Mouse (Mus musculus) right cerebral cortex, postnatal 14 days (tissue): ENCODE results near the gene Il20rb.

Source experiments
- DNase-seq: peaks from one replicate; pipeline ENCODE4 v3.0.0; 2022

Gene Il20rb

DNA sequence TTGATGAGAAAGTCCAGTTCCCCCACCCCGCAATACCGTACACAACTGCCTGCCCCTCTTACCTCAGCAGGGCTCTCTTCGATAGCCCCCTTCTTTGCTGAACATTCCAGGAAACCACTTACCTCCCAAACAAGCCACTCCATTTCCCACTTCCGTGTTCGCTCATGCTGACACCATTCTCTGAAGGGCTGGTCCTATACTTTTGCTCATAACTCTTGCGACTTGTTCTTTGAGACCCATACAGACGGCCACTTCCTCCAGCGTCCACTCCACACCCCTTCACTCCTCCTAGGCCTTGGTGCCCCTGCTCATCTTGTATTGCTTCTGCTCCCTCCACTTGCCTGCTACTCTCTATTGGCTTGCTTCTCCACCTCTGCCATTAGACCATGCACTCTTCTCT is 67.5 kb downstream of the Il20rb start:
- DNase-seq: no peak

DNA sequence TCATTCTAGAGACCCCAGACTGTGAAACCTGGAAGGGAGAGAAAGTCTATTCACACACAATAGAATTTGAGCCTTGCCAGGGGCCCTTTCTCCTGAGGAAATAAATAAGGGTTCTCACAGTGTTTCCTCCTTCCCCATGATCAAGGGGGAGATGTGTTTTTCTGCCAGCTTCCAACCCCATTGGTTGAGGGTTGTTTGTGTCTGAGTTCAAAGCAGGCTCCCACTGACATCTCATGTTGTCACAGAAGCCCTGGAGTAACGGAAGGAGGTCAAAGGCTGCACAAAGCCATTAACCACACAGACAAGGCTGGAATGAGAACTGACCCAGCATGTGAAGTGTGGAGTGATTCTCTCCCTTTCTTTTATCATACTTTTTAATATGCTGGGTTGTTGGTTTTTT is 69.8 kb downstream of the Il20rb start:
- DNase-seq: no peak

DNA sequence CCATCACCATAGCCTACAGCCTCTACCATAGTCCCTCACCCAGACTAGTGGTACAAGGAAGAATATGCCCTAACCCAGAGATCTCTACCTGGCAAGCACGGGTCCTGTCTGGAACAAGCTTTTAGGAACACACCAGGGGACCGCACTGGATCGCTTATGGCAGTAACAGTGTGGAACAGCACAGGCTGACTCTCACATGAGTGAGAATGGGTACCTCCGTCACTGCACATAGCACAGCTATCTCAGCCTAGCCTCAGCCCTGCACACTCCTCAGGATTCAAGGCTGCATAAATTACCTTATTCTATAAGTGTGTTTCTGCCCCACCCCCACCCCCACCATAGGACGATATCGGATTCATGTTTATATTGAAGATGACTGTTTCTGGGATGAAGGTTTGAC is 70.3 kb downstream of the Il20rb start:
- DNase-seq: no peak

DNA sequence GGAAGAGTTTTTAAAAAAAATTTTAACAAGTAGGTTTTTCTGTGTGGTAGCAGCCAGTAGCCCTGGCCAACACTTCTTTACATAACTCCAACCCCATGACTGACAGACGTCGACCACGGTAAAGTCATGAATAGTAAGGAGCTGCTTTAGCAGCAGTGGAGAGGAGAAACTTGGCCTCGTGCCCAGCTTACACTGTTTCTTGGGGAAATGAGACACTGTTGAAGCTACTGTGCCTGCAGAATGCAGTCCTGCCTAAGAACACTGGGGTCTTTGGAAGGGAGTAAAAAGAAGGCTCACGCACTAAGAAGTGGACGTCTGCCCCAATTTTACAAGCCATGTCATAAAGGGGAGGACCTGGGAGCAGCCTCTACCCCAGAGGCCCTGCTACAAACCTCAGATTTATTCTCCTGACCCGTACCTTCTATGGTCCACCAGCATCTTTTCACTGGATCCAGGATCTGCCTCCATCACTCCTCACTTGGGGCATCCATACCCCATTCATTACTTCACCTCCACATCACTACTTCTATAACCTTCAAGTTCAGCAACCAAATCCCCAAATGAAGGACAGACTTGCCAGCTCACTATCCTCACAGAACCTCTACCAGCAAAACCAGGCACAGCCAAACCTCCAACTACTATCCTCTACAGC is 71.1 kb downstream of the Il20rb start:
- DNase-seq: peak; percentile 84
